Mouse (Mus musculus) CD8-positive naive resting alpha-beta T cell, adult 2 months (primary cell): ENCODE measurements around the gene Zbtb25.
A peak's percentile ranks its signal among the peaks of the same experiment; 100 is the strongest.

Source experiments
- DNase-seq, 2 experiments: peaks; one replicate each; pipeline ENCODE4 v3.0.0; 2022; ENCODE audit warnings: low read depth in 2 of 2, low spot score in 2 of 2

The Zbtb25 gene

GRCm38 (mm10) chr12:76369206-76369977, at the start of gene Zbtb25:
Zbtb25 (minus strand) TSS chr12:76369602.
- peak; percentile 82 to 87 for DNase-seq

- DNase-seq, result no peak
Measured at GRCm38 (mm10) chr12:76418346-76418745, 48.9 kb upstream of the Zbtb25 start.

GRCm38 (mm10) chr12:76417433-76417854, 48.0 kb upstream of the Zbtb25 start, which contains the start of gene Ppp1r36:
Ppp1r36 (plus strand) TSS chr12:76417538.
- no peak for DNase-seq

DNA sequence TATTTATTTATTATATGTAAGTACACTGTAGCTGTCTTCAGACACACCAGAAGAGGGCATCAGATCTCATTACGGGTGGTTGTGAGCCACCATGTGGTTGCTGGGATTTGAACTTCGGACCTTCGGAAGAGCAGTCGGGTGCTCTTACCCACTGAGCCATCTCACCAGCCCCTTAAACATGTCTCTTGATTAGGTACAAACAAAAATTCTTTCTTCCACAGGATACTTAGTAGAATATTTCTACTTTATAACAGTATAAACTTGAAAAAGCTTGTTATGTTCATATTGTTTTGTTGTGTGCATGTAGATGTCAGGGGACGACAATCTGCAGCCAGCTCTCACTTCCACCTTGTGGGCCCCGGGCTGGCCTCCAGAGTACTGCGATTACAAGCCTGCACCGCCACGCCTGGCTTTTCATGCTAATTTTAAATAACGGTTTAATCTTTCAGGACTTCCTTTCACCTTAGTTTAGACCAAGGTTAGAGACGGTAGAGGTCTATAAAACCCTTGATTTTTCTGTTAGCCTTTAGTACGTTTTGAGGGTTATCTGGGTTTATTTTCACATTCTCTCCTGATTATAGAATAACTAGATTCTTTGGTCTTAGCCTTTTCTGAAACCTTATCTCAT, 46.1 kb upstream of the Zbtb25 start:
- no peak for DNase-seq

DNA sequence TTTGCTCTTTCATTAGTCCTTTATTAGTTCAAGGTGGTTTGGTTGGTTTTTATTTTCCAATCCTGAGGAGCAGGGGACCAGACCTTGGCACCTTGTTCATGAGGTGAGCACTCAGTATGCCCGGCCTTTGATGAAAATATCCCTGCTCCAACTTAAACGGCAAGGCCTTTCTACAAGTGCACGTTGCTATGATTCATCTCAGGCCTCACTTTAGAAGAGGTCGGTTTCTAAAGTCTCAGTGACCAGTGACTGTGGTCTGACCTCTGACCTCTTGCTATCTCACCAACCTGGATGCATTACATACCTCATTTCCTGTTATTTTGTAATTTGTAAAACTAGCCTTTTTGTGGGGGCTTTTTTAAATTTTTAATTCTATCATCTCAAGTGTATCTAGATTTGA, 39.8 kb upstream of the Zbtb25 start:
- no peak for DNase-seq

DNA sequence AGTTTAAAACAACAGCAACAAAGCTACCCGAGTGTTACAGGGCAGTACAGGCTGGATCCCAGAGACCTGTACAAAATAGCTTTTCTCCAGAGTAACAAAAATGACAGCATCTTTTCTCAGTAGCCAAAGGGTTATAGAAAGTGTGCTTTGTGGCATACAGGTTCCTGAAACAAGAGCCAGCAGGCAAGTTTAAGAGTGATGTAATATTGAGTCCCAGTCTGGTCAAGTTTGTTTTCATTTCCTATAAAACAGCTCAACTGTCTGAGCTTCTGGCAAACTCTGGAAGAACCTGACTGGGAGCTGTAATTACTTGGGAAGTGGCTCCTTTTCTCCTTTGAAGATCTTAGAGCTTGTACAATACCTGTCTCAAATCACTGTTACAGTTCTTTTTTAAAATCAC, 37.8 kb upstream of the Zbtb25 start:
- DNase-seq, result no peak

DNA sequence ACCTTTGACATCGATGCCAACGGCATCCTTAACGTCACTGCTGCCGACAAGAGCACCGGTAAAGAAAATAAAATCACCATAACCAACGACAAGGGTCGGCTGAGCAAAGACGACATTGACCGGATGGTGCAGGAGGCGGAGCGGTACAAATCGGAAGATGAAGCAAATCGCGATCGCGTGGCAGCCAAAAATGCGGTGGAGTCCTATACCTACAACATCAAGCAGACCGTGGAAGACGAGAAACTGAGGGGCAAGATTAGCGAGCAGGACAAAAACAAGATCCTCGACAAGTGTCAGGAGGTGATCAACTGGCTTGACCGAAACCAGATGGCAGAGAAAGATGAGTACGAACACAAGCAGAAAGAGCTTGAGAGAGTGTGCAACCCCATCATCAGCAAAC, 36.6 kb upstream of the Zbtb25 start:
- no peak for DNase-seq

DNA sequence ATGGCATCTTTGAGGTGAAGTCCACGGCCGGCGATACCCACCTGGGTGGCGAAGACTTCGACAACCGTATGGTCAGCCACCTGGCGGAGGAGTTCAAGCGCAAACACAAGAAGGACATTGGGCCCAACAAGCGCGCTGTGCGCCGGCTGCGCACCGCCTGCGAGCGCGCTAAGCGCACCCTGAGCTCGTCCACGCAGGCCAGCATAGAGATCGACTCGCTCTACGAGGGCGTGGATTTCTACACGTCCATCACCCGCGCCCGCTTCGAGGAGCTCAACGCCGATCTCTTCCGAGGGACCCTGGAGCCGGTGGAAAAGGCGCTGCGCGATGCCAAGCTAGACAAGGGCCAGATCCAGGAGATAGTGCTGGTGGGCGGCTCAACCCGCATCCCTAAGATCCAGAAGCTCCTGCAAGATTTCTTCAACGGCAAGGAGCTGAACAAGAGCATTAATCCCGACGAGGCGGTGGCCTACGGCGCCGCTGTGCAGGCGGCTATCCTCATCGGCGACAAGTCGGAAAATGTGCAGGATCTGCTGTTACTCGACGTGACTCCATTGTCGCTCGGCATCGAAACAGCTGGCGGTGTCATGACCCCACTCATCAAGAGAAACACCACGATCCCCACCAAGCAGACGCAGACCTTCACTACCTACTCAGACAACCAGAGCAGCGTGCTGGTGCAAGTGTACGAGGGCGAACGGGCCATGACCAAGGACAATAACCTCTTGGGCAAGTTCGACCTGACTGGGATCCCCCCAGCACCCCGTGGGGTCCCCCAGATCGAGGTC, 36.0 kb upstream of the Zbtb25 start:
- peak in 1 of 2 experiments; percentile 22 for DNase-seq

DNA sequence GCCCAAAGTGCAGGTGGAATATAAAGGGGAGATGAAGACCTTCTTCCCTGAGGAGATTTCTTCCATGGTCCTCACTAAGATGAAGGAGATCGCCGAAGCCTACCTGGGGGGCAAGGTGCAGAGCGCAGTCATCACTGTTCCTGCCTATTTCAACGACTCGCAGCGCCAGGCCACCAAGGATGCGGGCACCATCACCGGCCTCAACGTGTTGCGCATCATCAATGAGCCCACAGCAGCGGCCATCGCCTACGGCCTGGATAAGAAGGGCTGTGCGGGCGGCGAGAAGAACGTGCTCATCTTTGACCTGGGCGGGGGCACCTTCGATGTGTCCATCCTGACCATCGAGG, 35.4 kb upstream of the Zbtb25 start:
- DNase-seq, result peak in 1 of 2 experiments; percentile 6

DNA sequence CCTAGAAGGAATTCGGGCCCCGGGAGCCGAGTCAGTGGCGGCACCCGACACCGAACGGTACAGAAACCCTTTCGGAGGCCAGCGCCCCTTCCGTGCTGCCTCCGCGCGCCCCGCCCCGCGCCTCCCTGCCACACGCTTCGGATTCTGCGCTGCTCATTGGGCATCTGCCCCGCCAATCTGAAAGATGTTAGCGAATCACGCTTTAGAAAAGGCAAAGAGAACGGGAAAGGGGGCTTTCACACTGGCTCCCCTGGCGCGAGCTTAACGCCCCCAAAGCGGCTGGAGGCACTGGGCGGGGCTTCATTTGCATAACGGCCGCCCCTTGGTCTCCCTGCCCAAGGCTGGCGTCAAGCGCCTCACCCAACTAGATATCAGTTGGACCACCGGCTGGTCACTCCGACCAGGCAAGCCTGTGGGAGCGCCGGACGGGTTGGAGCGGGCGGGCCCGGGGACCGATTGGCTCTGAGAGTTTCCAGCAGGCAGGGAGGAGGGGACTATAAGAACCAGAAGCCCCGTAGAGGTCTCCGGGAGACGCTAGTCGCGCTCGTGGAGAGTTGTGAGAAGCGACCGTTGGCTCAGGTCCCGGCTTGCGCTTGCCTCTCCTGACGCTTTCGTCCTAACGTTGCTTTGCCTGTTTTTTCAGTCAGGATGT, 34.6 kb upstream of the Zbtb25 start, which contains the start of gene Hspa2:
Gene Hspa2 (plus strand): TSS at position 291 of the 652 bp plus-strand sequence.
- peak; percentile 95 to 98 for DNase-seq

DNA sequence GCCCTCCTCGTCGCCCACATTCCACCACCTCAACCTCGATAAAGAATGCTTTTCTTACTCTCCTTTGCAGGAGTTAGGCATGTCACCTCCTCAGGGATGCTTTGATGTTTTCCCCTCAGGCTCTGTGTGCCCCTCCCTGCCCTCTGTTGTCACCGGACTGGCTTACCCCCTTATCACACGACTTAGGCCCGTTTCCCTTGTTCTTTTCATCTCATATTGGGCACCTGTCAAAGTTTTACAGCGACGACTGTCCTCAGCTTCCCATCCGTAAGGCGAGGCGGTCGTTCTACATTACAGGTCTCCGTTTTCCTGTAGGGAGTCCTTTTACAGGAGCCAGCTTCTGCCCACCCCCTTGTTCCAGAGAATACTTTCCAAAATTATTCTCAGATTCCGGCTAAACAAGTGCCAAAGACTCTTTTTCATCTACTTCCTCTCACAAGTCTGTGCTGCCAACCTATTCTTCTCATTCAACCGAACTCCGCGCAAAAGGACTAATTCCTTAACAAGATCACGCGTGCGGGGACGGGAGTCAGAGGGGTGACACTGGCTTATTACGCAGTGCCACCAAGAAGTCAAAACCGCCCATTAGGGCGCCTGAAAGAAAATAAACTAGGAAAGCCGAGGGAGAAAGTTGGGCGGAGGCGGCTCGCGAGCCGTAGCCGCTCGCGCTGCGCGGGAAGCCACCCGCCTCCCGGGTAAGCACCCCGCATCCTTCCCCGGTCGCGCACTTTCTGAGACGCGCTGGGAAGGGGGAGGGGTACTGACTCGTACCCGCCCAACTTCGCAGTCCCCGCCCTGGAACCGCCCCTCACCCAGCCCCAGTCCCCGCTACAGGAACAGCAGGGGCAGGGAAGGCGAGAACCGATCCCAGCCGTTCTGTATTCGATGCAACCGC, 33.8 kb upstream of the Zbtb25 start:
- DNase-seq, result no peak

DNA sequence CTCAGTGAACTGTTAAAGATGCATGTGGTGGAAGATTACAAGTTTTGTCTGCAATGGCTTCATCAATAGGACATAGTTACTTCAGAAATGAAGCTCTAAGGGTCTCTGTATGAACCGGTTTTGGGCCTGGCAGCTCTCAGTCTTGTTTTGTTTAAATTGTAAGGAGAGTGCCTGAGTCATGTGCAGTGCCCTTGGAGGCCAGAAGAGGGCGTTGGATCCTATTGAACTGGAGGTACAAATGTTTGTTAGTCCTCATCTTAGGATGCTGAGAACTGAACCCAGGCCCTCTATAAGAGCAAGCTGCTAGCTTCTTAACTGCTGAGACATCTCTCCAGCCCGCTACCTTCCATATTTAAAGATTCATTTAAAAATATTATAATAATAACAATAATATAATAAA, 32.3 kb upstream of the Zbtb25 start:
- peak in 1 of 2 experiments; percentile 14 for DNase-seq

DNA sequence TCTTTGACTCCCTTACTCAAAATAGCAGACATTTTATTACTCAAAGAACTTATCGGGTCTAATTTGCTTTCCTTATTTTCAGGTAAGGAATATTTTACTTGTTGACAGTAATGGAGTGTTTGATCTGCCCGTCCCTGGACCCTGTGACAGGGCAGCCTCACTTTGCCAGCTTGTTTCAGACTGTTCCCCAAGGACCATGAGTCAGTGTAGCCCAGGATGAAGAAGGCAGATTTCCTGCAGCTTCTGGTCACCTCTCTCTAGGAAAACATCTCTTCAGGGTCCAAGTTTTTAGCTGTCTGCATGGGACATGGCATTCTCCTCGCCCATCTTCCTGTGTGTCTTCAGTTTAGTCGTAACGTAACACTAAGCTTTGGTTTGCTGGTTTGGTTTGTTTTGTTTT, 27.9 kb upstream of the Zbtb25 start:
- no peak for DNase-seq

DNA sequence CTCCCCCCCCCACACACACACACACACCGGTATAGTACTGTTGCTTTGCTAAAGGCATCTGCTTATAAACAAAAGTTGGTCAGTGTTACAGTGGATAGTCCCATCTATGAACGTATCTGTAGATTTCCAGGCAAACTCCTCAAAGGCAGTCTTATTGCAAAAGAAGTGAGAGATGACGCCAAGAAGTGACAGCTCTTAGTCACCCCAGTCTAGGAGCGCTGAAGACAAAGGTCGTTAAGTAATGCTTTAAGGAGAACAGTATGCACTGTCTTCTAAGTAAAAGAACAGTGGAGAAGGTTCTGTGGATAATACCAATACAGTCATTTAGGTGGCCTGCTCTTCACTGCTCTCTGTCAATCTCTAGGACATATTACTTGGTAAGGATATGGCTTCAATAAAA, 23.6 kb upstream of the Zbtb25 start:
- DNase-seq, result no peak

DNA sequence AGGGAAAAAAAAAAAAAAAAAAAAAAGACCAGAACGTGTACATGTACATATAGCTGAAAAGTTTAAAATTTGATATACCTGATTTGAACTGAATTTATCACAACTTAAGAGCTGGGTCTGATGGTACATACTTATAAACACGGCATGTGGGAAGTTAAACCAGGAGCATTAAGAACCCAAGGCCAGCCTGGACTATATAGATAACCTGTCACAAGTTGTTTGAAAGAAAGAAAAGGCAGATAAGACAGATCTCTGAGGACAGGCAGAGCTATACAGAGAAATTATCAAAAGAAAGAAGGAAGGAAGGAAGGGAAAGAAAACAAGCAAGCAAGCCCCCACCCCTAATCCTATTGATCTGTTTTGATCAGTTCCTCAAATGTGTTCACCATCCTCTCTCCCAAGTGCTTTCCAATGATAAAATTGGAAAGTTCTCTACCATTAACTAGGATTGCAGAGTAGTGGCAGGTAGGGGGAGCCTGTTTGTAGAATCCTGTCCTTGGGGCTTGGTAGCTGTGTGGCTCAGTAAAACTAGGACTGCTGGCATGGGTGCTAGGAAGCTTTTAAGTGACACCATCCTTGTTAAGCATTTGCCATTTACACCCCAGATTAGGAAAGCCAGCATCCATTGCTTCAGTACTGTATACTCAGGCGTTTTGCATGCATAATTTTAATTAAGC, 22.3 kb upstream of the Zbtb25 start:
- DNase-seq, result no peak

- DNase-seq, result no peak
Measured at GRCm38 (mm10) chr12:76388794-76389193, 19.4 kb upstream of the Zbtb25 start.

DNA sequence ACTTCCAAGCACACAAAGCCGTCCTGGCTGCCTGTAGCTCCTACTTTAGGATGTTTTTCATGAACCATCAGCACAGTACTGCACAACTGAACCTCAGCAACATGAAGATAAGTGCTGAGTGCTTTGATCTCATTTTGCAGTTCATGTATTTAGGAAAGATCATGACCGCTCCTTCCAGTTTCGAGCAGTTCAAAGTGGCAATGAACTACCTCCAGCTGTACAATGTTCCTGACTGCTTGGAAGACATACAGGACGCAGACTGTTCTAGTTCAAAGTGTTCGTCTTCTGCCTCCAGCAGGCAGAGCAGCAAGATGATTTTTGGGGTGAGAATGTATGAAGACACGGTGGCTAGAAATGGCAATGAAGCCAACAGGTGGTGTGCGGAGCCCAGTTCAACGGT, 15.9 kb upstream of the Zbtb25 start:
- DNase-seq, result no peak

DNA sequence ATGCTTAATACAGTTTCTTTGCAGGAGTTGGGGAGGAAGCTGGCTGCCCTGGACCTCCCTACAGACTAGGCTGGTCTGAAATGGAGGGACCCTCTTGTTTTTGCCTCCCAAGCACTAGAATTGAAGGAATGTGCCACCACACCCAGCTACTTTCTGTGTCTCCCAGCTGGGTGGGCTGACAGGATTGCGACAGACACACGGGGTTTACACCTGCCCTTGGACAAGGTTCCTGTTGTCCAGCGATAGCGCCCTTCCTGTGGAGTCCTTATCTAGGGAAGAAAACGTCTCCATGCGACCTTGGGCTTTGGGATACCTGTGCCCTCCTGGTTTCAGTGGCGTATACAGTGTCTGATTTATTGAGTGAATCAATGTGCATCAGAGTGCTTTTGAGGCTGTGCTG, 10.7 kb upstream of the Zbtb25 start:
- DNase-seq, result no peak

GRCm38 (mm10) chr12:76378556-76378955, 9.2 kb upstream of the Zbtb25 start:
- DNase-seq, result no peak

GRCm38 (mm10) chr12:76377726-76378125, 8.3 kb upstream of the Zbtb25 start:
- DNase-seq, result no peak
